Mouse (Mus musculus): ENCODE measurements around the gene Bloc1s1.

- TF ChIP-seq POLR2A (IDR thresholded peaks at IDR 0.05; ENCODE audit: insufficient read length, low read depth) (no peak), TCF12 (IDR thresholded peaks at IDR 0.05; ENCODE audit: insufficient read depth, poor library complexity, severe bottlenecking) (no peak), USF1 (IDR thresholded peaks at IDR 0.05; ENCODE audit: low read depth) (no peak), POLR2AphosphoS2 (IDR thresholded peaks at IDR 0.05; ENCODE audit: insufficient read length, low read depth) (no peak), E2F4 (IDR thresholded peaks at IDR 0.05; ENCODE audit: insufficient read depth) (no peak), MAX (IDR thresholded peaks at IDR 0.05; ENCODE audit: low read depth) (no peak)
These were observed 23.1 kb downstream of the Bloc1s1 start, which contains the start of gene Cd63 for GRCm38 (mm10) chr10:128900698-128901097.
